Mouse (Mus musculus): ENCODE measurements at regions not wholly inside any gene's neighbourhood (a gene's known extent, or its start where the extent isn't known, plus 50 kb on each side); places are given as distances from the start of the nearest gene placed in this dataset.

DNA sequence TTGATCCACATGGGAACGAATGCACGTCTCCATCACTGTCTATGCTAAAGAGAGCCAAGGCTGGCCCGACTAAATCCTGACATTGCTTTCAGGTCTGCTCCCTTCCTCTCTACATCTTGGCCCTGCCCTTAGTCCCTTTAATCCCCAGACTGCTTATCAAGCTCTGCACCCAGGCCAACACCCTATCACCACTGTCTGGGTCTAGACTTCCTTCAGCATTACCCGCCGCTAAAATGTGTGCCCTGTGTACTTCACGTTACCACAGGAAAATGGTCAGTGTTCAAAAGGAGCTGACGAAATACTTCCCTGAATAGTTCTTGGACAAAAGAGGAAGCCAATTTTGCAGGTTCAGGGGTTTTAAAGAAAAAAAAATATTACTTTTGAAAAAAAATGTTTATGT lies 100.0 kb upstream of the Thbs1 start:
- Histone ChIP-seq H3K9me3 (replicated peaks; ENCODE audit: low read length) (no peaks in the 10 kb centered on the region), H3K4me2 (ENCODE audit: low read length) (no peak overlapping the region), H3K4me1 (replicated peaks; ENCODE audit: insufficient read depth, low read length) (no peaks in the 10 kb centered on the region), H3K36me3 (ENCODE audit: insufficient read depth, low read length) (no peaks in the 10 kb centered on the region), H3K9ac (ENCODE audit: low read depth, low read length) (no peak overlapping the region), H3K4me3 (replicated peaks; ENCODE audit: low read depth, low read length) (no peak overlapping the region), H3K27me3 (ENCODE audit: insufficient read depth, low read length) (no peaks in the 10 kb centered on the region), H3K27ac (no peak overlapping the region)
- DNase-seq (ENCODE audit: low spot score) (no peak), ATAC-seq (replicated peaks; ENCODE audit: low FRiP score, low read depth) (no peak)
- 85% methylated on average over 7 of the region's 7 CpGs for WGBS
- TF ChIP-seq CTCF (IDR thresholded peaks at IDR 0.05; ENCODE audit: low read depth): no peak

DNA sequence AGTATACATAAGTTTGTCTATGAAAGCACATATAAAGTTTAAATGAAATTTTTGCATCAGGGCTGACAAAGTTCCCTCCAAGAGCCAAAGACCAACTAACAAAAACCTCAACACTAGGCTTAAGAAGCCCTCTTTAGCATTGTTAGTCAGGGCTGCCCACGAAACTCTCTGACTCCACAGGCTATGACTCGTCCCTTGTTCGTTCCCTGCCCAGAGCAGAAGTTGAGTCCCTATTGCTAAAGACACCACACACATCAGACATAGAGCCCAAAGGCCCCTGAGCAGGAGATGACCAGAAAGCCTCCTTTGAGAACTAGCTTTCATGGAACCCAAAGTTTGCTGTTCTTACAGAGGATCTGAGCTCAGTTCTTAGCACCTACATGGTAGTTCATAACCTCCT lies 99.5 kb upstream of the Thbs1 start:
- no peaks in the 10 kb centered on the region for H3K4me1 ChIP-seq (replicated peaks; ENCODE audit: insufficient read depth, low read length)
- TF ChIP-seq CTCF (IDR thresholded peaks at IDR 0.05; ENCODE audit: low read depth): no peak
- 84% methylated on average over 3 of the region's 3 CpGs for WGBS

DNA sequence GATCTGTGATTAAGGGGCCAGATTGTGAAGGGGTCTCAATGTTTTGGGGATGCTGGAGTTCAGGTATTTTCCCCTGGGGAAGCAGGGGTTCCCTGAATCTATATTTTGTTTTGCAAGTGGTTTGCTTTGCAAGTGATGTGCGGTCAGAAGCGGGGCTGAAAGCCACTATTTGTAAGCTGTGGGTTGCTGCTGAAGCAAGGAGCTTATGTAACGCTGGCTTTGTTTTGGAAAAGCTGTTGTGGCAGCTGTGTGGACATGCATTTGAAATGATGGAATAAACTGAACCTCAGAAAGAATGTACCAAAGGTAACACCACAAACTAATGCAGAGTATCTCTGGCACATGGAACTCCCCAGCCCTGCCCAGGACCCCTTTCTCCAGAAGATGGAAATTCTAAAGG lies 98.5 kb upstream of the Thbs1 start:
- no peak for TF ChIP-seq CTCF (IDR thresholded peaks at IDR 0.05; ENCODE audit: low read depth)
- no peak overlapping the region for H3K4me3 ChIP-seq (replicated peaks; ENCODE audit: low read depth, low read length)
- H3K36me3 ChIP-seq (ENCODE audit: insufficient read depth, low read length): no peaks in the 10 kb centered on the region
- H3K4me2 ChIP-seq (ENCODE audit: low read length): no peak overlapping the region
- H3K27me3 ChIP-seq (ENCODE audit: insufficient read depth, low read length): no peaks in the 10 kb centered on the region
- no peak overlapping the region for H3K27ac ChIP-seq
- ATAC-seq (replicated peaks; ENCODE audit: low FRiP score, low read depth): no peak
- H3K9me3 ChIP-seq (replicated peaks; ENCODE audit: low read length): no peaks in the 10 kb centered on the region
- no peaks in the 10 kb centered on the region for H3K4me1 ChIP-seq (replicated peaks; ENCODE audit: insufficient read depth, low read length)
- 88% methylated on average over 3 of the region's 3 CpGs for WGBS
- no peak overlapping the region for H3K9ac ChIP-seq (ENCODE audit: low read depth, low read length)
- DNase-seq (ENCODE audit: low spot score): no peak

More for the DNA sequence above, 99.5 kb upstream of the Thbs1 start:
- Histone ChIP-seq H3K27ac (no peak overlapping the region), H3K4me3 (replicated peaks; ENCODE audit: low read depth, low read length) (no peak overlapping the region), H3K36me3 (ENCODE audit: insufficient read depth, low read length) (no peaks in the 10 kb centered on the region), H3K9me3 (replicated peaks; ENCODE audit: low read length) (no peaks in the 10 kb centered on the region), H3K27me3 (ENCODE audit: insufficient read depth, low read length) (no peaks in the 10 kb centered on the region), H3K4me2 (ENCODE audit: low read length) (no peak overlapping the region), H3K9ac (ENCODE audit: low read depth, low read length) (no peak overlapping the region)
- ATAC-seq (replicated peaks; ENCODE audit: low FRiP score, low read depth) (no peak), DNase-seq (ENCODE audit: low spot score) (no peak)

DNA sequence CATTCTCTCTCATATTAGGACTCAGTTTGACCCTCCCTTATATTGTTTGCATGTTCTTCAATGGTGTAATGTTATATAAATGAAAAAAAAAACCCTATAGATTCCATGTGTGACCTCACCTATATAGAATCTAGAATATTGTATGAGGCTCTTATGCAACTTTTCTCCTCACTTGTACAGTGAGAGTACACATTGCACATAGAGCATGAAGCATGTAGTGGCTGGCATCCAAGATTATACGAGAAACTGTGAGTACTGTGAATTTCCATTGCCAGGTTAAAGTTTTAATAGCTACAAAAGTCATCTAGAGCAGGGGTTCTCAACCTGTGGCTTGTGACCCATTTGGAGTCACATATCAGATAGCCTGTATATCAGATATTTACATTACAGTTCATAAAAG lies 96.5 kb upstream of the Thbs1 start:
- Histone ChIP-seq H3K27me3 (ENCODE audit: insufficient read depth, low read length) (no peaks in the 10 kb centered on the region), H3K4me1 (replicated peaks; ENCODE audit: insufficient read depth, low read length) (no peaks in the 10 kb centered on the region), H3K4me3 (replicated peaks; ENCODE audit: low read depth, low read length) (no peak overlapping the region), H3K36me3 (ENCODE audit: insufficient read depth, low read length) (no peaks in the 10 kb centered on the region), H3K9me3 (replicated peaks; ENCODE audit: low read length) (no peaks in the 10 kb centered on the region), H3K27ac (no peak overlapping the region), H3K4me2 (ENCODE audit: low read length) (no peak overlapping the region), H3K9ac (ENCODE audit: low read depth, low read length) (no peak overlapping the region)
- no peak for DNase-seq (ENCODE audit: low spot score)
- TF ChIP-seq CTCF (IDR thresholded peaks at IDR 0.05; ENCODE audit: low read depth): no peak
- WGBS: 79% methylated on average over 1 of the region's 1 CpGs
- ATAC-seq (replicated peaks; ENCODE audit: low FRiP score, low read depth): no peak

DNA sequence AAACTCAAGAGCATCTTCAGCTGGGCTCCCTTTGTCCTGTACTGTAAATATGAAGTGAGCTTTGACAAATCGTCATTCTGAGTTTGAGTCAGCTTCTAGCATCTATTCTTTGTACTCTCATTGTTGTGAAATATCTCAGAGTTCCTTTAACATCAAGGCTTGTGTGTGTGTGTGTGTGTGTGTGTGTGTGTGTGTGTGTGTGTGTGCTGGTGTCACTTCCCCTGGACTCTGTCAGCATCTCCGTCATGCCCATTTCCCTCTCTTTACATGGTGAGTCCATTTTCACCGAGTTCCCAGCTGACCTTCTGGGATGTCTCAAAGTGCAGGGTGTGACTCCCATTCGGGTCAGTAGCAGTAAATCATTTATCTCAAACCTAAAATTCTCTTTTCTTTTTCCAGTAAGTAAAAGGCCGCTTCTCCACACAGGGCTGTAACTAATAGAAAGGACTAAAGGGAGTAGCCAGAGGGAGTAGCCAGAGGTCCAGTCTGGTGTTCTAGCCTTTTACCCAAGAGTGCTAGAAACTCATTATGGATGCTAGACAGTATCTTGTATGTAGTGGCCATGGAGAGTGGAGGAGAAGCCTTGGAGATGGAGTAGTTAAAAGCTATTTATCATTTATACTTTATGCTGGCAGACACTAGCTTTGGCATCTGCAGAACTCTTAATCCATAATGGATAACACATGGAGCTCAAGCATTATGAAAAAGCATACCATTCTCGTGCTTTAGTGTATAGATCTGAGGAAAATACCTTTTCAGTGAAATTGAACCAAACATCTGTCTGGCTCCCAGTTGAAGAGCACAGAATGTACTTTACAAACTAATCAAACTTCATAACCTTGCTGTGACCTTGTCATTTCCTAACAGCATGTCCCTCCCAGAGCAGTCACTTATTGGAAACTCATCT lies 85.6 kb upstream of the Thbs1 start:
- Histone ChIP-seq H3K27ac (no peak overlapping the region), H3K9ac (ENCODE audit: low read depth, low read length) (no peak overlapping the region), H3K36me3 (ENCODE audit: insufficient read depth, low read length) (no peaks in the 10 kb centered on the region), H3K4me2 (ENCODE audit: low read length) (no peak overlapping the region), H3K4me3 (replicated peaks; ENCODE audit: low read depth, low read length) (no peak overlapping the region), H3K4me1 (replicated peaks; ENCODE audit: insufficient read depth, low read length) (no peaks in the 10 kb centered on the region), H3K27me3 (ENCODE audit: insufficient read depth, low read length) (no peaks in the 10 kb centered on the region), H3K9me3 (replicated peaks; ENCODE audit: low read length) (no peaks in the 10 kb centered on the region)
- no peak for DNase-seq (ENCODE audit: low spot score)
- no peak for ATAC-seq (replicated peaks; ENCODE audit: low FRiP score, low read depth)
- TF ChIP-seq CTCF (IDR thresholded peaks at IDR 0.05; ENCODE audit: low read depth): no peak
- WGBS: 54% methylated on average over 6 of the region's 6 CpGs

- Histone ChIP-seq H3K4me3 (replicated peaks; ENCODE audit: low read depth, low read length) (no peak overlapping the region), H3K4me2 (ENCODE audit: low read length) (no peak overlapping the region), H3K9ac (ENCODE audit: low read depth, low read length) (no peak overlapping the region), H3K9me3 (replicated peaks; ENCODE audit: low read length) (no peaks in the 10 kb centered on the region), H3K36me3 (ENCODE audit: insufficient read depth, low read length) (no peaks in the 10 kb centered on the region), H3K4me1 (replicated peaks; ENCODE audit: insufficient read depth, low read length) (no peaks in the 10 kb centered on the region), H3K27me3 (ENCODE audit: insufficient read depth, low read length) (no peaks in the 10 kb centered on the region), H3K27ac (no peak overlapping the region)
- no peak for TF ChIP-seq CTCF (IDR thresholded peaks at IDR 0.05; ENCODE audit: low read depth)
- WGBS: 64% methylated on average over 1 of the region's 1 CpGs
- DNase-seq (ENCODE audit: low spot score) (no peak), ATAC-seq (replicated peaks; ENCODE audit: low FRiP score, low read depth) (no peak)
Measured at GRCm38 (mm10) chr2:118028881-118029280, 82.8 kb upstream of the Thbs1 start.

Measured in kidney, postnatal 0 days (tissue).